Mouse (Mus musculus) CH12.LX (cell line): ENCODE results near the gene 1600014C10Rik. TPM values are rescaled to one million over a fixed set of nuclear protein-coding genes. Genes with fewer than 3 reads are reported as not detected.

ENCODE experiments used
- DNase-seq: peaks from one replicate; pipeline ENCODE4 v3.0.0-alpha.2; 2013; ENCODE audit errors: extremely low read depth
- H3K27ac ChIP-seq: 2 replicates; pipeline ENCODE4 v1.5.1; 2012; ENCODE audit warnings: low read depth, mild to moderate bottlenecking, control low read depth, moderate library complexity; ENCODE audit not compliant: insufficient read depth
- H3K27me3 ChIP-seq: replicated peaks from 2 replicates; pipeline ENCODE3; 2012; ENCODE audit warnings: inconsistent platforms
- H3K36me3 ChIP-seq, 2 experiments: replicated peaks in 1 of 2; 2 replicates each; pipeline versions ENCODE3 to v1.6.1; 2012; ENCODE audit warnings: inconsistent platforms in 1 of 2, low read length in 1 of 2, mild to moderate bottlenecking in 1 of 2, mixed read lengths in 1 of 2, moderate library complexity in 1 of 2; ENCODE audit not compliant: control insufficient read depth in 1 of 2, insufficient read depth in 1 of 2
- H3K4me1 ChIP-seq, 2 experiments: 2 replicates each; pipeline ENCODE4 v1.6.1; 2012; ENCODE audit warnings: inconsistent platforms in 1 of 2, moderate library complexity in 1 of 2; ENCODE audit not compliant: insufficient read depth in 2 of 2, control insufficient read depth in 1 of 2
- H3K4me2 ChIP-seq: 2 replicates; pipeline ENCODE4 v1.6.1; 2012; ENCODE audit warnings: low read depth, mild to moderate bottlenecking, control low read depth; ENCODE audit not compliant: poor library complexity, insufficient read depth, severe bottlenecking
- H3K4me3 ChIP-seq, 3 experiments: fragments of 150-350 bp in 1 of 3; sonication (generic) in 1 of 3; replicated peaks in 1 of 3; 2 replicates each; pipeline versions ENCODE3 to v1.5.1; 2011 to 2012; ENCODE audit warnings: low read depth in 2 of 3, low read length in 2 of 3, mild to moderate bottlenecking in 2 of 3, moderate library complexity in 2 of 3, control low read depth in 1 of 3, improper control_type of control experiment in 1 of 3, inconsistent platforms in 1 of 3, mixed read lengths in 1 of 3; ENCODE audit not compliant: poor library complexity in 1 of 3
- H3K79me2 ChIP-seq: replicated peaks from 2 replicates; pipeline ENCODE4 v1.6.1; 2012; ENCODE audit warnings: mild to moderate bottlenecking, moderate library complexity; ENCODE audit not compliant: control insufficient read depth, poor library complexity, insufficient read depth, severe bottlenecking; ENCODE audit errors: extremely low read depth
- H3K9ac ChIP-seq: 2 replicates; pipeline ENCODE4 v1.6.1; 2012; ENCODE audit warnings: low read depth, mild to moderate bottlenecking, control low read depth, moderate library complexity; ENCODE audit not compliant: insufficient read depth
- H3K9me3 ChIP-seq: replicated peaks from 2 replicates; pipeline ENCODE3; 2012; ENCODE audit warnings: low read length, inconsistent platforms, mixed read lengths
- EP300 ChIP-seq: IDR thresholded peaks from 2 replicates; pipeline ENCODE4 v1.6.1; 2011; ENCODE audit warnings: low read length, improper control_type of control experiment
- ETS1 ChIP-seq: conservative IDR thresholded peaks from 2 replicates; pipeline ENCODE4 v1.6.1; 2012; ENCODE audit warnings: low read depth, mild to moderate bottlenecking, inconsistent platforms, low read length, improper control_type of control experiment, moderate library complexity
- GABPA ChIP-seq: IDR thresholded peaks from 2 replicates; pipeline ENCODE4 v1.6.1; 2012; ENCODE audit warnings: low read depth, low read length, improper control_type of control experiment, inconsistent platforms; ENCODE audit not compliant: insufficient replicate concordance
- IRF4 ChIP-seq: IDR thresholded peaks from 2 replicates; pipeline ENCODE4 v1.6.1; 2014; ENCODE audit warnings: low read depth, mild to moderate bottlenecking, inconsistent platforms, low read length, improper control_type of control experiment
- JUN ChIP-seq: IDR thresholded peaks from 2 replicates; pipeline ENCODE4 v1.6.1; 2011; ENCODE audit warnings: low read depth, mild to moderate bottlenecking, low read length, improper control_type of control experiment, moderate library complexity; ENCODE audit not compliant: insufficient read depth
- NRF1 ChIP-seq: IDR thresholded peaks from 2 replicates; pipeline ENCODE4 v1.6.1; 2014; ENCODE audit warnings: low read depth, mild to moderate bottlenecking, inconsistent platforms, low read length, improper control_type of control experiment, moderate library complexity
- POLR2AphosphoS2 ChIP-seq: IDR thresholded peaks from 2 replicates; pipeline ENCODE4 v1.6.1; 2011; ENCODE audit warnings: low read depth, low read length, improper control_type of control experiment
- RAD21 ChIP-seq: IDR thresholded peaks from 2 replicates; pipeline ENCODE4 v1.6.1; 2011; ENCODE audit warnings: low read depth, mild to moderate bottlenecking, low read length, improper control_type of control experiment, moderate library complexity
- TBP ChIP-seq: conservative IDR thresholded peaks from 2 replicates; pipeline ENCODE4 v1.6.1; 2011; ENCODE audit warnings: low read depth, low read length, improper control_type of control experiment
- TCF12 ChIP-seq: IDR thresholded peaks from 2 replicates; pipeline ENCODE4 v1.6.1; 2014; ENCODE audit warnings: low read depth, mild to moderate bottlenecking, inconsistent platforms, low read length, improper control_type of control experiment
- UBTF ChIP-seq: IDR thresholded peaks from 2 replicates; pipeline ENCODE4 v1.6.1; 2012; ENCODE audit warnings: low read depth, mild to moderate bottlenecking, inconsistent platforms, low read length, improper control_type of control experiment, moderate library complexity
- USF1 ChIP-seq: IDR thresholded peaks from 2 replicates; pipeline ENCODE4 v1.6.1; 2014; ENCODE audit warnings: low read depth, mild to moderate bottlenecking, inconsistent platforms, low read length, improper control_type of control experiment
- USF2 ChIP-seq: conservative IDR thresholded peaks from 2 replicates; pipeline ENCODE4 v1.6.1; 2011; ENCODE audit warnings: low read depth, low read length, improper control_type of control experiment
- ZMIZ1 ChIP-seq: IDR thresholded peaks from 2 replicates; pipeline ENCODE4 v1.6.1; 2012; ENCODE audit warnings: low read depth, mild to moderate bottlenecking, inconsistent platforms, low read length, improper control_type of control experiment
- dilution Hi-C: fragments of 300-500 bp; cut with MboI; formaldehyde crosslinking; loops from 2 replicates; pipeline ENCODE4 v1.14.3; 2020; ENCODE audit warnings: low sequenced_read_pairs; ENCODE audit not compliant: extremely low pct_unique_long_range_greater_than_20kb, extremely low pct_ligation_motif_present
- in situ Hi-C: fragments of 300-500 bp; cut with MboI; formaldehyde crosslinking; loops from 3 replicates; pipeline ENCODE4 v1.14.3; 2019; ENCODE audit warnings: low sequenced_read_pairs, low pct_ligation_motif_present, low pct_unique_long_range_greater_than_20kb, mixed read lengths
- polyA plus RNA-seq: library from polyadenylated mRNA; unstranded; fragments of >175 nt; gene quantifications from 2 replicates; pipeline ENCODE4 v1.2.1, GENCODE M21; 2012; ENCODE audit warnings: low read depth; ENCODE audit not compliant: insufficient read length
- total RNA-seq, 2 experiments: library from RNA; depleted of rRNA; stranded (reverse); fragments of 300-350 nt in 1 of 2; fragments of >200 nt in 1 of 2; gene quantifications; 2 replicates each; pipeline ENCODE4 v1.2.3; 2012 to 2014

1600014C10Rik gene
- total and polyA plus RNA-seq, 3 experiments: 7.4 to 10.6 (median 10.3) TPM

GRCm38 (mm10) chr7:38174321-38175148 is 8.5 kb upstream of the 1600014C10Rik start:
- DNase-seq: no peak
- no peak overlapping the region for H3K27ac ChIP-seq
- peaks cover 0 to 16% of the 10 kb centered on the region in 2 experiments; a peak in 2 of 4 replicates for H3K4me1 ChIP-seq
- no peaks in the 10 kb centered on the region for H3K27me3 ChIP-seq
- no peak overlapping the region for H3K4me3 ChIP-seq
- no peak for TF ChIP-seq TBP
- TF ChIP-seq EP300: no peak
- TF ChIP-seq TCF12: no peak
- TF ChIP-seq RAD21: no peak
- TF ChIP-seq NRF1: no peak
- no peak for TF ChIP-seq USF2
- H3K9ac ChIP-seq: no peak overlapping the region
- no peak overlapping the region for H3K4me2 ChIP-seq
- H3K9me3 ChIP-seq: peaks cover 2% of the 10 kb centered on the region
- H3K79me2 ChIP-seq: no peaks in the 10 kb centered on the region
- H3K36me3 ChIP-seq: no peaks in the 10 kb centered on the region
- in situ Hi-C loops: loop anchor here (10.0 kb wide), 1 partner anchor 800 kb away; no protein-coding TSS in a partner anchor
- dilution Hi-C loops: no loop called here

- Histone ChIP-seq H3K4me1 (peaks cover 0 to 18% of the 10 kb centered on the region in 2 experiments; a peak in 2 of 4 replicates), H3K27me3 (no peaks in the 10 kb centered on the region), H3K4me3 (no peak overlapping the region), H3K4me2 (no peak overlapping the region), H3K27ac (no peak overlapping the region), H3K9ac (no peak overlapping the region), H3K36me3 (no peaks in the 10 kb centered on the region), H3K9me3 (no peaks in the 10 kb centered on the region), H3K79me2 (no peaks in the 10 kb centered on the region)
- DNase-seq: no peak
- TF ChIP-seq ETS1: no peak
- no peak for TF ChIP-seq UBTF
- no peak for TF ChIP-seq TBP
- no peak for TF ChIP-seq EP300
- no peak for TF ChIP-seq GABPA
- no peak for TF ChIP-seq JUN
- TF ChIP-seq POLR2AphosphoS2: no peak
- TF ChIP-seq USF1: no peak
- no peak for TF ChIP-seq ZMIZ1
- TF ChIP-seq IRF4: no peak
- dilution Hi-C loops (no loop called here), in situ Hi-C loops (loop anchor here (10.0 kb wide), 1 partner anchor 801 kb away; no protein-coding TSS in a partner anchor)
Observed at GRCm38 (mm10) chr7:38176056-38176455, 7.0 kb upstream of the 1600014C10Rik start.
